Mouse (Mus musculus) bone marrow macrophage, adult 2 months (primary cell): Measurements from ENCODE around the gene Cep170b.

Source experiments
- CTCF ChIP-seq: IDR thresholded peaks from 2 replicates; pipeline ENCODE4 v1.5.1; 2012; ENCODE audit warnings: low read depth, mild to moderate bottlenecking, low read length, moderate library complexity
- POLR2A ChIP-seq: IDR thresholded peaks from 2 replicates; pipeline ENCODE4 v1.6.1; 2012; ENCODE audit warnings: mild to moderate bottlenecking, low read depth, low read length, borderline replicate concordance

DNA sequence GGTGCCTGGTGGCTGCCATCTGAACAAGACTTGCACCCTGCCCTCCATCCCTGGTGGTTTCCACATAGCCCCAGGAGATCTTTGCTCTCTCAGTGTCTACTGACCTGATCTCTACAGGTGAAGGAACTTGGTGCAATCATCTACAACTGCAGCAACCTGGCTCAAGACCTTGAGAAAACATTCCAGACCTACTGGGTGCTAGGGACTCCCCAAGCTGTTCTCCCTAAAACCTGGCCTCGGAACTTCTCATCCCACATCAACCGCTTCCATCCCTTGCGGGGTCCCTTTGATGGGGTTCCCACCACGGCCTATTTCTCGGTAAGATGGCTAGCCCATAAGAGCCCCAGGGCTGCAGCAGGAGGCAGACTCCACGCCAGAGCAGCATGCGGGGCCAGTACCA lies 46.3 kb downstream of the Cep170b start:
- TF ChIP-seq CTCF (no peak), POLR2A (no peak)
